Mouse (Mus musculus) C2C12 (cell line): ENCODE results near the gene Pard6b.

Experiments used
- CEBPB ChIP-seq: IDR thresholded peaks from one replicate; pipeline ENCODE4 v1.6.1; 2011; ENCODE audit warnings: low read depth, mild to moderate bottlenecking, control low read depth, moderate library complexity
- CTCF ChIP-seq: IDR thresholded peaks from one replicate; pipeline ENCODE4 v1.5.1; 2011; ENCODE audit not compliant: control insufficient read depth, insufficient read depth, insufficient read length
- FOSL1 ChIP-seq: IDR thresholded peaks from one replicate; pipeline ENCODE4 v1.8.0; 2011; ENCODE audit warnings: mild to moderate bottlenecking, low read length; ENCODE audit not compliant: poor library complexity, insufficient read depth, severe bottlenecking
- MAX ChIP-seq: IDR thresholded peaks from one replicate; pipeline ENCODE4 v1.6.1; 2011; ENCODE audit warnings: mild to moderate bottlenecking, control low read depth

DNA sequence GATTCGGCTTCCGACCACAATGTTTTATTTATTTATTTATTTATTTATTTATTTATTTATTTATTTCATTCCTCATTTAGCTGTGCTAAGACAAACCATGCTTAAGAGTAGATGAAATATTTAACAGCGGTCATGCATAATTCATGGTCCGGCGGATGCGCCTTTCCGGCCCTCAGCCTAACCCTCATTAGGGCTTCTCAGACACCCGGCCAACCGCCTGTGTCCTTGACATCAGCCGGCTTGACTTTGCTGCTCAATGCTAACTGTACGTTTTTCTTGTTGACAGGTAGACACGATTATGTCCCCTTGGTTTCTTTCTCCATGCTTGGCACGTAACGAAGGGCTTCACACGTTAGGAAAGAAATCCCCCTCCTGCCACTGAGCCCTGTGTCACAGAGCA lies 26.6 kb downstream of the Pard6b start:
- TF ChIP-seq MAX (no peak), CTCF (no peak), FOSL1 (no peak), CEBPB (no peak)
